Mouse (Mus musculus): Measurements from ENCODE around the gene Inpp5a. TPM values are rescaled to one million over a fixed set of nuclear protein-coding genes. Genes with fewer than 3 reads are reported as not detected.

Gene Inpp5a
- polyA plus RNA-seq, 1 experiment from 2014 or later = 29.1 TPM

DNA sequence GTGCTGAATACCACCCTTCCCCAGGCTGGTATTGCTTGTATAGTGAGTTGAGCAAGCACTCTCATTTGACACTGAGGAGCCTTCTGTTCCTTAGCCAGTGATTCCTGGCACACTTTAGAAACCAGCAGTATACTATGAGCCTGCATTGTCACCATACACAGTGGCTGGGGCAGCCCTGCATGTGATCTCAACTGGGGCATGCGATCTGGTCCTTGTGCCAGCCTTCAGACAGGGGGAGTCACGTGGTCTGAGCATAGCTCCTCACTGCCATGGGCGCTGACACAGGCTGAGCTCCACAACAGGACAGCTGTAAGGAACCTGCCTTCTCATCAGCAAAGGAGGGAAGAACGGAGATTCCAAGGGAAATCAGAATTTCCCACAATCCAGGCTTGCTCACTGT, 80.5 kb downstream of the Inpp5a start:
- TF ChIP-seq CTCF (IDR thresholded peaks at IDR 0.05; ENCODE audit: low read depth) = no peak
- H3K27me3 ChIP-seq (replicated peaks; ENCODE audit: control insufficient read depth, insufficient read depth, low read length) = no peaks in the 10 kb centered on the region

DNA sequence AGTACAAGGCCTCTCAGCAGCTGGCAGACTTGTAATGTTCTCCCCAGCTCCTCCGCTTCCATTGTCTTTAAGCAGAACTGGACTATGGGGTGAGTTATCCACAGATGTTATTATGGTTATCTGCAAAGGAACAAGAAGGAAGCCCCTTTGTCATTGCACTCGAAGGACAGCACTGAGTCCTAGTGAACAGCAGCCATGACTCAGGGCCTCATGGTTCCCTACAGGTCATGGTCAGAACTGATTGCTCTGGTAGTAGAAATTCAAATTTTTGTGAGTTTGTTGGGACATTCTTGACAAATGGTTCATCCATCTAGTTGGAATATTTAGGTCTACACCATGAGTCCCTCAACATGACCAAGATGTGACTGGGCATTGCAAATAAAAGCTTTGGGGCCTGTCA, 81.6 kb downstream of the Inpp5a start:
- H3K27me3 ChIP-seq (replicated peaks; ENCODE audit: control insufficient read depth, insufficient read depth, low read length) = no peaks in the 10 kb centered on the region
- 0 out of 2 replicates have a peak, but pooled peaks have one; percentile 12 for TF ChIP-seq CTCF (IDR thresholded peaks at IDR 0.05; ENCODE audit: low read depth)
- ATAC-seq = no peak
- H3K27ac ChIP-seq (ENCODE audit: low read depth, low read length) = no peak overlapping the region
- no peaks in the 10 kb centered on the region for H3K9me3 ChIP-seq (ENCODE audit: control insufficient read depth)
- peaks cover 10% of the 10 kb centered on the region; the same call in 1 of the 2 replicates for H3K4me1 ChIP-seq (replicated peaks; ENCODE audit: control insufficient read depth, insufficient read depth, low read length)
- H3K36me3 ChIP-seq (ENCODE audit: control insufficient read depth, insufficient read depth) = peaks cover 3% of the 10 kb centered on the region; the same call in 1 of the 2 replicates
- H3K9ac ChIP-seq (ENCODE audit: low read depth, low read length) = no peak overlapping the region
- H3K4me3 ChIP-seq (ENCODE audit: low read depth, low read length) = no peak overlapping the region
- WGBS = 85% methylated on average over 2 of the region's 2 CpGs
- no peak overlapping the region for H3K4me2 ChIP-seq (replicated peaks; ENCODE audit: low read depth)

More for the DNA sequence above, 80.5 kb downstream of the Inpp5a start:
- Histone ChIP-seq H3K36me3 (ENCODE audit: control insufficient read depth, insufficient read depth) (peaks cover 3% of the 10 kb centered on the region; the same call in 1 of the 2 replicates), H3K9me3 (ENCODE audit: control insufficient read depth) (no peaks in the 10 kb centered on the region), H3K4me1 (replicated peaks; ENCODE audit: control insufficient read depth, insufficient read depth, low read length) (peaks cover 10% of the 10 kb centered on the region; the same call in 1 of the 2 replicates), H3K4me2 (replicated peaks; ENCODE audit: low read depth) (no peak overlapping the region), H3K27ac (ENCODE audit: low read depth, low read length) (no peak overlapping the region), H3K4me3 (ENCODE audit: low read depth, low read length) (no peak overlapping the region), H3K9ac (ENCODE audit: low read depth, low read length) (no peak overlapping the region)
- WGBS = 92% methylated on average over 4 of the region's 4 CpGs
- no peak for ATAC-seq

DNA sequence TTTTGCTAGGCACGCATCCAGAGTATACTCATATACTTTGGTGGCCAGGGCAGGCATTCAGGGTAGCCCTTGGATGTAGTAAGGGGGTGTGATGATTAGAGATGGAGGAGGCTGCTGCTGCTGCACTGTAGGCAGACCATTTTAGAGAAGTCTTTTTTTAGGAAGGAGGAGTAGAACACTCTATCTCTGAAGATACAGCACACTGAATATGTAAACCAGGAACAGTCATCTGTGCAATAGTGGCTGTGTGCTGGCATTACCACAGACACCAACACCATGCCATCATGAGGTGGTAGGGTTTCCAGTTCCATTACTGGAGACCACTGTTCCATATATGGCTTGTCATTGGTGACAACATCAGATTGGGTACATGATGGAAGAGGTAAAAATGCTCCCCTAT, 83.1 kb downstream of the Inpp5a start:
- Histone ChIP-seq H3K27ac (ENCODE audit: low read depth, low read length) (no peak overlapping the region), H3K9ac (ENCODE audit: low read depth, low read length) (no peak overlapping the region), H3K4me2 (replicated peaks; ENCODE audit: low read depth) (no peak overlapping the region), H3K4me1 (replicated peaks; ENCODE audit: control insufficient read depth, insufficient read depth, low read length) (peaks cover 9% of the 10 kb centered on the region; the same call in 1 of the 2 replicates), H3K9me3 (ENCODE audit: control insufficient read depth) (no peaks in the 10 kb centered on the region), H3K27me3 (replicated peaks; ENCODE audit: control insufficient read depth, insufficient read depth, low read length) (no peaks in the 10 kb centered on the region), H3K4me3 (ENCODE audit: low read depth, low read length) (no peak overlapping the region), H3K36me3 (ENCODE audit: control insufficient read depth, insufficient read depth) (peaks cover 3% of the 10 kb centered on the region; the same call in 1 of the 2 replicates)
- 74% methylated on average over 1 of the region's 1 CpGs for WGBS
- ATAC-seq = no peak
- no peak for TF ChIP-seq CTCF (IDR thresholded peaks at IDR 0.05; ENCODE audit: low read depth)

DNA sequence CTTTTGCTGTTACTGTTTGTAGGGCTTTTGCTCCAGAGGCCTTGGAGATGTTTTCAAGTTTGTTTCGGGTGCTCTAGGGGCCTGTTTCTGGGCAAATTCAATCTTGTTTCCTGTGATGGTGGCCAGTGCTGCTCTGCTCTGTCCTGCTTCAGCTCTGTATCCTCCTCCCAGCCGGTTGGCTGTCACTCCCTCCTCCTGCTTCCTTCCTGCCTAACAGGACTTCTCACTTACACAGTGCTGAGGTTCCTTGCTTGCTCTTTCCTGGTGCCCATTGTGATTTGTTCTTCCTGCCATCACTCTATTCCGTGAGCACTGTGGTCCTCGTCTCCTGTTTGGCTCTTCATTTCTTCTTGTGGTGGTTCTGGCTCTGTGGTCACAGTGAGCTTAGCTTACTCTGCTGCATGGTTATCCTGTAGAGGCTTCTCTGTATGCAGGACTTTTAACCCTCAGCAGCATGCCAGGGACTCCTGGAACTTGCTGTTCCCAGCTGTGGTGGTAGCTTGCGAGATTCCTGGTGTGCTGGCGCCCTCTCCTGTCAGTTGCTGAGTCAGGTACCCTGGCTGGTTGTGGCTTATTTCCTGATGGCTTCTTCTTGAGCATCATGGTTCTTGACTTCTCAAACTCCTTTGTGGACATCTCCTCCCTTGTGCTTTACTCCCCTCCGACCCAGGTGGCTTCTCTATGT, 84.1 kb downstream of the Inpp5a start:
- ATAC-seq = peak; percentile 50; the same call in 1 of the 2 replicates
- Histone ChIP-seq H3K36me3 (ENCODE audit: control insufficient read depth, insufficient read depth) (peaks cover 3% of the 10 kb centered on the region; the same call in 1 of the 2 replicates), H3K27me3 (replicated peaks; ENCODE audit: control insufficient read depth, insufficient read depth, low read length) (no peaks in the 10 kb centered on the region), H3K27ac (ENCODE audit: low read depth, low read length) (no peak overlapping the region), H3K9me3 (ENCODE audit: control insufficient read depth) (no peaks in the 10 kb centered on the region), H3K9ac (ENCODE audit: low read depth, low read length) (no peak overlapping the region), H3K4me1 (replicated peaks; ENCODE audit: control insufficient read depth, insufficient read depth, low read length) (0 out of 2 replicates have a peak, but pooled peaks cover under 1% of the 10 kb centered on the region), H3K4me3 (ENCODE audit: low read depth, low read length) (no peak overlapping the region), H3K4me2 (replicated peaks; ENCODE audit: low read depth) (no peak overlapping the region)
- peak; percentile 95 for TF ChIP-seq CTCF (IDR thresholded peaks at IDR 0.05; ENCODE audit: low read depth)
- WGBS = 28% methylated on average over 7 of the region's 7 CpGs

DNA sequence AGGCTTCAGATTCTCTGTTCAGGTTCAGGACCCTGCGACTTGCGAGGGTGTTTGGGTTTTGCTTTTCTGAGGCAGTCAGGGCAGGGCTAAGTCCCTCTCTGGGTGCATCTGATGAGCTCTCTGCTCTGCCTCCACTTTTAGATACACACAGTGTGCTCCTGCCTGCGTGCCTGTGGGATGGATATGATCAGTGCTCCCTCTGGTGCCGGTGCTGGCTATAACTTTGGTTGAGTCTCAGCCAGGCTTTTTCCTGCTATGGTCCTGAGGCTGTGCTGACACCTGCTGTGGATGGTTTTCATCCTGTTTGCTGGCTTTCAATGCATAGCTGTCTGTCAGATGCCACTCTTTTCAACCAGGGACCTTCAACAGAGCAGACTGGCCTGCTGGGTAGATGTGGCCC, 87.0 kb downstream of the Inpp5a start:
- Histone ChIP-seq H3K4me1 (replicated peaks; ENCODE audit: control insufficient read depth, insufficient read depth, low read length) (no peaks in the 10 kb centered on the region), H3K9me3 (ENCODE audit: control insufficient read depth) (no peaks in the 10 kb centered on the region), H3K36me3 (ENCODE audit: control insufficient read depth, insufficient read depth) (peaks cover 17% of the 10 kb centered on the region; the same call in 1 of the 2 replicates), H3K27me3 (replicated peaks; ENCODE audit: control insufficient read depth, insufficient read depth, low read length) (no peaks in the 10 kb centered on the region), H3K27ac (ENCODE audit: low read depth, low read length) (no peak overlapping the region), H3K9ac (ENCODE audit: low read depth, low read length) (no peak overlapping the region), H3K4me2 (replicated peaks; ENCODE audit: low read depth) (no peak overlapping the region), H3K4me3 (ENCODE audit: low read depth, low read length) (no peak overlapping the region)
- WGBS = 66% methylated on average over 4 of the region's 4 CpGs
- ATAC-seq = no peak
- TF ChIP-seq CTCF (IDR thresholded peaks at IDR 0.05; ENCODE audit: low read depth) = peak; percentile 65

DNA sequence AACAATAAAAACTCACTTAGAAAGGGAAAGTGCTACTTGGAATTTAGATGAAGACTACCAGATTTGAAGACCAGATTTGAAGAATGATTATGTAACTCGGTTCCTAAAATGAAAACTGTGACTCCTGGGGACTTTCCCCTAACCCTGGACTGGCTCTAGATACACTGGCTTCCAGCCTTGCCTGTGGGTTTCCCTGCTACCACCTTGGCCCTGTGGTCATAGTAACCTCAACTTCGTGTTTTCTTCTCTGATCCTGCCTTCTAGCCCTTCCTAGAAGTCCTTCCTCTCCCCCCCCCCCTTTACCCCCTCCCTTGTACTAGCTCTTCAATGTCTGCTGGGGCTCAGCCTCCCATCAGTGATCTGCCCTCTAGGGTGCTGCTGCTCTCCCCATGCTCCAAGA, 87.8 kb downstream of the Inpp5a start:
- ATAC-seq = no peak
- Histone ChIP-seq H3K4me1 (replicated peaks; ENCODE audit: control insufficient read depth, insufficient read depth, low read length) (no peaks in the 10 kb centered on the region), H3K27me3 (replicated peaks; ENCODE audit: control insufficient read depth, insufficient read depth, low read length) (no peaks in the 10 kb centered on the region), H3K4me3 (ENCODE audit: low read depth, low read length) (no peak overlapping the region), H3K9me3 (ENCODE audit: control insufficient read depth) (no peaks in the 10 kb centered on the region), H3K9ac (ENCODE audit: low read depth, low read length) (no peak overlapping the region), H3K36me3 (ENCODE audit: control insufficient read depth, insufficient read depth) (peaks cover 17% of the 10 kb centered on the region; the same call in 1 of the 2 replicates), H3K27ac (ENCODE audit: low read depth, low read length) (no peak overlapping the region), H3K4me2 (replicated peaks; ENCODE audit: low read depth) (no peak overlapping the region)
- no peak for TF ChIP-seq CTCF (IDR thresholded peaks at IDR 0.05; ENCODE audit: low read depth)
- 42% methylated on average over 2 of the region's 2 CpGs for WGBS

Measured in intestine, postnatal 0 days (tissue).